Mouse (Mus musculus) right cerebral cortex, postnatal 14 days (tissue): ENCODE data around the gene Tbc1d5.

Source experiments
- DNase-seq: peaks from one replicate; pipeline ENCODE4 v3.0.0; 2022

Gene Tbc1d5

GRCm38 (mm10) chr17:50874067-50874466 is 305.1 kb downstream of the Tbc1d5 start:
- no peak for DNase-seq

GRCm38 (mm10) chr17:50872600-50872999 is 306.6 kb downstream of the Tbc1d5 start:
- DNase-seq: no peak

- no peak for DNase-seq
Measured at GRCm38 (mm10) chr17:50867297-50867696, 311.9 kb downstream of the Tbc1d5 start.

- DNase-seq: no peak
Measured at GRCm38 (mm10) chr17:50864781-50865180, 314.4 kb downstream of the Tbc1d5 start.

- DNase-seq: no peak
Measured at GRCm38 (mm10) chr17:50853220-50853619, 325.9 kb downstream of the Tbc1d5 start.

- no peak for DNase-seq
Measured at GRCm38 (mm10) chr17:50851382-50851781, 327.8 kb downstream of the Tbc1d5 start.

GRCm38 (mm10) chr17:50814089-50814488 is 365.1 kb downstream of the Tbc1d5 start:
- DNase-seq: no peak

GRCm38 (mm10) chr17:50813580-50813979 is 365.6 kb downstream of the Tbc1d5 start:
- no peak for DNase-seq

- no peak for DNase-seq
Measured at GRCm38 (mm10) chr17:50805631-50806030, 373.5 kb downstream of the Tbc1d5 start.

GRCm38 (mm10) chr17:50803234-50803633 is 375.9 kb downstream of the Tbc1d5 start:
- no peak for DNase-seq

- DNase-seq: no peak
Measured at GRCm38 (mm10) chr17:50802380-50802779, 376.8 kb downstream of the Tbc1d5 start.

- DNase-seq: peak; percentile 16
Measured at GRCm38 (mm10) chr17:50795445-50796095, 383.6 kb downstream of the Tbc1d5 start.

GRCm38 (mm10) chr17:50791671-50792070 is 387.5 kb downstream of the Tbc1d5 start:
- no peak for DNase-seq

GRCm38 (mm10) chr17:50788835-50789234 is 390.3 kb downstream of the Tbc1d5 start:
- DNase-seq: no peak

GRCm38 (mm10) chr17:50775247-50775646 is 403.9 kb downstream of the Tbc1d5 start:
- DNase-seq: peak; percentile 18

- no peak for DNase-seq
Measured at GRCm38 (mm10) chr17:50764387-50764786, 414.8 kb downstream of the Tbc1d5 start.

GRCm38 (mm10) chr17:50763407-50763806 is 415.7 kb downstream of the Tbc1d5 start:
- DNase-seq: peak; percentile 45

- DNase-seq: peak; percentile 32
Measured at GRCm38 (mm10) chr17:50762231-50762630, 416.9 kb downstream of the Tbc1d5 start.

- no peak for DNase-seq
Measured at GRCm38 (mm10) chr17:50761082-50761481, 418.1 kb downstream of the Tbc1d5 start.

- DNase-seq: no peak
Measured at GRCm38 (mm10) chr17:50753356-50754138, 425.6 kb downstream of the Tbc1d5 start.

- no peak for DNase-seq
Measured at GRCm38 (mm10) chr17:50752753-50753152, 426.4 kb downstream of the Tbc1d5 start.

- no peak for DNase-seq
Measured at GRCm38 (mm10) chr17:50751911-50752310, 427.2 kb downstream of the Tbc1d5 start.

- DNase-seq: no peak
Measured at GRCm38 (mm10) chr17:50750874-50751273, 428.3 kb downstream of the Tbc1d5 start.

- no peak for DNase-seq
Measured at GRCm38 (mm10) chr17:50741386-50741785, 437.8 kb downstream of the Tbc1d5 start.
